Mouse (Mus musculus) forebrain, embryonic 15.5 days (tissue): ENCODE measurements around the gene Ppp4c. TPM values are rescaled to one million over a fixed set of nuclear protein-coding genes. Genes with fewer than 3 reads are reported as not detected.

Source experiments
- ATAC-seq: fragments of 200-750 bp; cut with Nextera tagmentation; replicated peaks from 2 replicates; pipeline ENCODE4 v1.8.0; 2017; ENCODE audit warnings: mild to moderate bottlenecking, moderate TSS enrichment, moderate library complexity
- H3K27ac ChIP-seq: fragments of 300-500 bp; sonication (generic); replicated peaks from 2 replicates; pipeline ENCODE4 v1.5.1; 2015; ENCODE audit warnings: mild to moderate bottlenecking, inconsistent platforms
- H3K27me3 ChIP-seq: fragments of 300-500 bp; sonication (generic); 2 replicates; pipeline ENCODE4 v1.6.1; 2015; ENCODE audit warnings: inconsistent platforms
- H3K36me3 ChIP-seq: fragments of 300-500 bp; sonication (generic); 2 replicates; pipeline ENCODE4 v1.6.1; 2015; ENCODE audit warnings: mild to moderate bottlenecking, inconsistent platforms
- H3K4me1 ChIP-seq: fragments of 300-500 bp; sonication (generic); 2 replicates; pipeline ENCODE4 v1.6.1; 2015; ENCODE audit warnings: inconsistent platforms
- H3K4me2 ChIP-seq: fragments of 300-500 bp; sonication (generic); replicated peaks from 2 replicates; pipeline ENCODE4 v1.6.1; 2015; ENCODE audit warnings: mild to moderate bottlenecking, inconsistent platforms
- H3K4me3 ChIP-seq: fragments of 300-500 bp; sonication (generic); 2 replicates; pipeline ENCODE4 v1.5.1; 2015; ENCODE audit warnings: mild to moderate bottlenecking, inconsistent platforms
- H3K9ac ChIP-seq: fragments of 300-500 bp; sonication (generic); replicated peaks from 2 replicates; pipeline ENCODE4 v1.6.1; 2015; ENCODE audit warnings: mild to moderate bottlenecking, inconsistent platforms
- H3K9me3 ChIP-seq: fragments of 300-500 bp; sonication (generic); 2 replicates; pipeline ENCODE4 v1.6.1; 2016; ENCODE audit warnings: inconsistent platforms
- WGBS: fragments of 180-500 bp; shearing (Covaris S2); methylation state at CpG from one replicate; pipeline ENCODE4 v1.1.7; 2015; ENCODE audit warnings: mixed read lengths; 5-methylcytosine and 5-hydroxymethylcytosine counted together
- polyA plus RNA-seq: library from polyadenylated mRNA; unstranded; fragments of >200 nt; fragmentation: Nextera tagmentation; extraction: Ambion mirVana; gene quantifications from 2 replicates; pipeline ENCODE4 v1.2.1, GENCODE M21; 2015

The Ppp4c gene
- polyA plus RNA-seq, 1 experiment from 2014 or later = 215 TPM

GRCm38 (mm10) chr7:126777476-126777875, 14.8 kb downstream of the Ppp4c start:
- H3K9me3 ChIP-seq = no peaks in the 10 kb centered on the region
- H3K4me1 ChIP-seq = peaks cover 52% of the 10 kb centered on the region
- peak overlapping the region; percentile 93 for H3K9ac ChIP-seq
- peak overlapping the region; percentile 64 for H3K4me3 ChIP-seq
- no peaks in the 10 kb centered on the region for H3K27me3 ChIP-seq
- H3K27ac ChIP-seq = peak overlapping the region; percentile 92
- ATAC-seq = no peak
- WGBS = 54% methylated on average over 10 of the region's 10 CpGs
- H3K4me2 ChIP-seq = peak overlapping the region; percentile 87
- no peaks in the 10 kb centered on the region; the same call in 1 of the 2 replicates for H3K36me3 ChIP-seq

- Histone ChIP-seq H3K4me3 (peak within 1 kb of the TSS; percentile 64), H3K9ac (peak within 1 kb of the TSS; percentile 93), H3K36me3 (no peaks in the 10 kb centered on the region; the same call in 1 of the 2 replicates), H3K27me3 (no peaks in the 10 kb centered on the region), H3K4me2 (peak within 1 kb of the TSS; percentile 87), H3K4me1 (peaks cover 52% of the 10 kb centered on the region), H3K9me3 (no peaks in the 10 kb centered on the region), H3K27ac (peak within 1 kb of the TSS; percentile 92)
- ATAC-seq = peak; percentile 90
- under 1% methylated on average over 37 of the region's 37 CpGs for WGBS
Observed at GRCm38 (mm10) chr7:126776598-126777057, 15.7 kb downstream of the Ppp4c start, which contains the start of gene Ypel3. TSS of gene Ypel3 (plus strand) at chr7:126776955.

- Histone ChIP-seq H3K27me3 (no peaks in the 10 kb centered on the region), H3K4me1 (peaks cover 45% of the 10 kb centered on the region), H3K4me3 (peak overlapping the region; percentile 64; the same call in 1 of the 2 replicates), H3K9ac (peak overlapping the region; percentile 93; the same call in 1 of the 2 replicates), H3K27ac (peak overlapping the region; percentile 92), H3K9me3 (no peaks in the 10 kb centered on the region), H3K36me3 (peaks cover 4% of the 10 kb centered on the region), H3K4me2 (peak overlapping the region; percentile 87)
- no peak for ATAC-seq
- WGBS = 66% methylated on average over 3 of the region's 3 CpGs
Observed at GRCm38 (mm10) chr7:126775978-126776234, 16.4 kb downstream of the Ppp4c start.

- no peak for ATAC-seq
- Histone ChIP-seq H3K9ac (no peak overlapping the region), H3K27ac (0 out of 2 replicates have a peak overlapping the region, but pooled peaks have one; percentile 92), H3K27me3 (no peaks in the 10 kb centered on the region), H3K4me3 (no peak overlapping the region), H3K36me3 (peaks cover 9% of the 10 kb centered on the region), H3K4me2 (no peak overlapping the region), H3K9me3 (no peaks in the 10 kb centered on the region), H3K4me1 (peaks cover 40% of the 10 kb centered on the region)
- 85% methylated on average over 10 of the region's 10 CpGs for WGBS
Observed at GRCm38 (mm10) chr7:126775185-126775977, 16.9 kb downstream of the Ppp4c start.

- H3K27ac ChIP-seq = no peak overlapping the region
- no peak overlapping the region for H3K4me2 ChIP-seq
- no peak for ATAC-seq
- peaks cover 31% of the 10 kb centered on the region for H3K4me1 ChIP-seq
- no peaks in the 10 kb centered on the region for H3K9me3 ChIP-seq
- no peak overlapping the region for H3K9ac ChIP-seq
- WGBS = 86% methylated on average over 2 of the region's 2 CpGs
- peaks cover 17% of the 10 kb centered on the region for H3K36me3 ChIP-seq
- no peak overlapping the region for H3K4me3 ChIP-seq
- no peaks in the 10 kb centered on the region for H3K27me3 ChIP-seq
Observed at GRCm38 (mm10) chr7:126774463-126774862, 17.8 kb downstream of the Ppp4c start.

- Histone ChIP-seq H3K4me1 (peaks cover 25% of the 10 kb centered on the region), H3K27me3 (no peaks in the 10 kb centered on the region), H3K36me3 (peaks cover 28% of the 10 kb centered on the region), H3K4me2 (no peak overlapping the region), H3K4me3 (no peak overlapping the region), H3K9me3 (no peaks in the 10 kb centered on the region), H3K9ac (no peak overlapping the region), H3K27ac (no peak overlapping the region)
- 81% methylated on average over 2 of the region's 2 CpGs for WGBS
- no peak for ATAC-seq
Observed at GRCm38 (mm10) chr7:126773351-126773750, 18.9 kb downstream of the Ppp4c start.

- Histone ChIP-seq H3K4me1 (peaks cover 3% of the 10 kb centered on the region), H3K9ac (no peak overlapping the region), H3K9me3 (no peaks in the 10 kb centered on the region), H3K27me3 (no peaks in the 10 kb centered on the region), H3K36me3 (peaks cover 47% of the 10 kb centered on the region), H3K4me2 (no peak overlapping the region), H3K4me3 (no peak overlapping the region), H3K27ac (no peak overlapping the region)
- 90% methylated on average over 12 of the region's 12 CpGs for WGBS
- ATAC-seq = no peak
Observed at GRCm38 (mm10) chr7:126770784-126771183, 21.5 kb downstream of the Ppp4c start.

GRCm38 (mm10) chr7:126767001-126767400, 25.3 kb downstream of the Ppp4c start:
- Histone ChIP-seq H3K4me2 (no peak overlapping the region), H3K4me1 (peaks cover 17% of the 10 kb centered on the region), H3K9me3 (no peaks in the 10 kb centered on the region), H3K27me3 (no peaks in the 10 kb centered on the region), H3K9ac (no peak overlapping the region), H3K4me3 (no peak overlapping the region), H3K27ac (no peak overlapping the region), H3K36me3 (peaks cover 77% of the 10 kb centered on the region)
- 92% methylated on average over 8 of the region's 8 CpGs for WGBS
- ATAC-seq = no peak

- no peak within 1 kb of the TSS for H3K4me3 ChIP-seq
- H3K4me2 ChIP-seq = no peak within 1 kb of the TSS
- H3K9me3 ChIP-seq = no peaks in the 10 kb centered on the region
- peaks cover 76% of the 10 kb centered on the region for H3K36me3 ChIP-seq
- no peak within 1 kb of the TSS for H3K27ac ChIP-seq
- no peaks in the 10 kb centered on the region for H3K27me3 ChIP-seq
- 94% methylated on average over 16 of the region's 16 CpGs for WGBS
- ATAC-seq = no peak
- peaks cover 25% of the 10 kb centered on the region for H3K4me1 ChIP-seq
- H3K9ac ChIP-seq = no peak within 1 kb of the TSS
Observed at GRCm38 (mm10) chr7:126766201-126766600, 26.1 kb downstream of the Ppp4c start, which contains the start of gene Gdpd3. TSS of gene Gdpd3 (plus strand) at chr7:126766334.

GRCm38 (mm10) chr7:126765540-126765939, 26.8 kb downstream of the Ppp4c start:
- Histone ChIP-seq H3K9ac (no peak overlapping the region), H3K27me3 (no peaks in the 10 kb centered on the region), H3K27ac (no peak overlapping the region), H3K4me2 (no peak overlapping the region), H3K9me3 (no peaks in the 10 kb centered on the region), H3K4me1 (peaks cover 31% of the 10 kb centered on the region), H3K4me3 (no peak overlapping the region), H3K36me3 (peaks cover 70% of the 10 kb centered on the region)
- no peak for ATAC-seq
- 93% methylated on average over 9 of the region's 9 CpGs for WGBS

- H3K9me3 ChIP-seq = no peaks in the 10 kb centered on the region
- no peaks in the 10 kb centered on the region for H3K27me3 ChIP-seq
- peaks cover 42% of the 10 kb centered on the region for H3K36me3 ChIP-seq
- H3K27ac ChIP-seq = peak overlapping the region; percentile 90
- H3K4me1 ChIP-seq = peaks cover 39% of the 10 kb centered on the region
- H3K9ac ChIP-seq = peak overlapping the region; percentile 38
- H3K4me2 ChIP-seq = peak overlapping the region; percentile 43
- no peak for ATAC-seq
- peak overlapping the region; percentile 29 for H3K4me3 ChIP-seq
- 53% methylated on average over 17 of the region's 17 CpGs for WGBS
Observed at GRCm38 (mm10) chr7:126762471-126763008, 29.8 kb downstream of the Ppp4c start.

GRCm38 (mm10) chr7:126761529-126762067, 30.7 kb downstream of the Ppp4c start:
- no peaks in the 10 kb centered on the region for H3K27me3 ChIP-seq
- peak overlapping the region; percentile 90 for H3K27ac ChIP-seq
- H3K9me3 ChIP-seq = no peaks in the 10 kb centered on the region
- H3K4me3 ChIP-seq = no peak overlapping the region
- H3K9ac ChIP-seq = no peak overlapping the region
- peaks cover 37% of the 10 kb centered on the region for H3K36me3 ChIP-seq
- ATAC-seq = no peak
- WGBS = 79% methylated on average over 6 of the region's 6 CpGs
- peaks cover 39% of the 10 kb centered on the region for H3K4me1 ChIP-seq
- H3K4me2 ChIP-seq = peak overlapping the region; percentile 79; the same call in 1 of the 2 replicates
